In genomic region chr4:151302195-151303126, GRCm38 (mm10) we compare ENCODE assay signal across 8 mouse cellular contexts.
A peak's percentile ranks its signal among the peaks of the same experiment; 100 is the strongest.
DNase-seq lines count a peak whose midpoint lies in the region; ATAC-seq and TF ChIP-seq lines count a peak whose summit lies in the region.

No protein-coding gene starts in this region.

- no peaks in the 10 kb centered on the region for H3K9me3 ChIP-seq in E14TG2a.4 (ENCODE audit: low read length)
- H3K9me3 ChIP-seq in midbrain, embryonic 10.5 days (replicated peaks), result no peaks in the 10 kb centered on the region
- no peaks in the 10 kb centered on the region for H3K9me3 ChIP-seq in stomach, postnatal 0 days (ENCODE audit: control insufficient read depth, low read length)

- WGBS in midbrain, embryonic 10.5 days, result 62% methylated on average over 11 of the region's 11 CpGs
- 22% methylated on average over 11 of the region's 11 CpGs for WGBS in stomach, postnatal 0 days

- H3K36me3 ChIP-seq in E14TG2a.4 (ENCODE audit: insufficient read depth, low read length), result no peaks in the 10 kb centered on the region
- no peaks in the 10 kb centered on the region for H3K36me3 ChIP-seq in midbrain, embryonic 10.5 days
- no peaks in the 10 kb centered on the region for H3K36me3 ChIP-seq in stomach, postnatal 0 days (ENCODE audit: control insufficient read depth, insufficient read depth, low read length)

- peak overlapping the region; percentile 13; the same call in 1 of the 2 replicates for H3K9ac ChIP-seq in stomach, postnatal 0 days (ENCODE audit: low read length)

- no peak overlapping the region for H3K27ac ChIP-seq in midbrain, embryonic 10.5 days (replicated peaks)
- no peak overlapping the region for H3K27ac ChIP-seq in stomach, postnatal 0 days (replicated peaks)

- no peak overlapping the region for H3K4me2 ChIP-seq in stomach, postnatal 0 days (replicated peaks; ENCODE audit: low read depth)

- peak; percentile 98 for TF ChIP-seq CTCF in E14TG2a.4 (conservative IDR thresholded peaks at IDR 0.05; ENCODE audit: low read length)
- TF ChIP-seq CTCF in stomach, postnatal 0 days (IDR thresholded peaks at IDR 0.05; ENCODE audit: low read depth), result peak; percentile 80

- H3K4me1 ChIP-seq in E14TG2a.4 (replicated peaks; ENCODE audit: low read depth, low read length), result peaks cover 21% of the 10 kb centered on the region
- H3K4me1 ChIP-seq in midbrain, embryonic 10.5 days, result peaks cover 11% of the 10 kb centered on the region
- H3K4me1 ChIP-seq in stomach, postnatal 0 days (replicated peaks; ENCODE audit: control insufficient read depth, insufficient read depth), result no peaks in the 10 kb centered on the region

- no peak for TF ChIP-seq EP300 in stomach, postnatal 0 days (optimal IDR thresholded peaks at IDR 0.05)

- H3K27me3 ChIP-seq in E14TG2a.4 (ENCODE audit: insufficient read depth, low read length), result peaks cover 30% of the 10 kb centered on the region
- H3K27me3 ChIP-seq in midbrain, embryonic 10.5 days (ENCODE audit: low read depth, poor library complexity, severe bottlenecking), result 0 out of 2 replicates have a peak, but pooled peaks cover 15% of the 10 kb centered on the region
- no peaks in the 10 kb centered on the region for H3K27me3 ChIP-seq in stomach, postnatal 0 days (ENCODE audit: control insufficient read depth, insufficient read depth, low read length)

- no peak overlapping the region for H3K4me3 ChIP-seq in E14TG2a.4 (replicated peaks; ENCODE audit: low read length)
- no peak overlapping the region for H3K4me3 ChIP-seq in midbrain, embryonic 10.5 days
- H3K4me3 ChIP-seq in stomach, postnatal 0 days (ENCODE audit: low read depth, low read length), result no peak overlapping the region

- no peak for ATAC-seq in CD4-positive, CD25-positive, alpha-beta regulatory T cell, adult 4 months
- ATAC-seq in stomach, postnatal 0 days (ENCODE audit: low FRiP score, low TSS enrichment), result peak; percentile 68

- DNase-seq in CD4-positive, CD25-positive, alpha-beta regulatory T cell, adult 2 months (ENCODE audit: low read depth, low spot score), result peak; percentile 5
- peak; percentile 68 for DNase-seq in embryo, embryonic 9.5 days (ENCODE audit: extremely low spot score)
- DNase-seq in heart, postnatal 10 days, result peak; percentile 23 to 45
- peak; percentile 89 to 93 for DNase-seq in kidney, postnatal 4 days
- peak; percentile 60 for DNase-seq in midbrain, embryonic 10.5 days (ENCODE audit: low spot score)
- DNase-seq in stomach, postnatal 0 days (ENCODE audit: low spot score), result peak; percentile 83

- intact Hi-C loops in heart, postnatal 10 days (cut with DNase I), result loop anchor here (5.0 kb wide), 1 partner anchor 145 kb away; no protein-coding TSS in a partner anchor

Comparison
In these comparisons a context has a peak if more than half of its experiments do, and no peak if none do; other contexts are left out.
1. DNase-seq: peak in every context shown above with its lines; median percentile 91 in kidney, postnatal 4 days; 83 in stomach, postnatal 0 days; 68 in embryo, embryonic 9.5 days; 60 in midbrain, embryonic 10.5 days; 34 in heart, postnatal 10 days; 5 in CD4-positive, CD25-positive, alpha-beta regulatory T cell, adult 2 months.